Mouse (Mus musculus): ENCODE measurements around the gene Gne.

DNA sequence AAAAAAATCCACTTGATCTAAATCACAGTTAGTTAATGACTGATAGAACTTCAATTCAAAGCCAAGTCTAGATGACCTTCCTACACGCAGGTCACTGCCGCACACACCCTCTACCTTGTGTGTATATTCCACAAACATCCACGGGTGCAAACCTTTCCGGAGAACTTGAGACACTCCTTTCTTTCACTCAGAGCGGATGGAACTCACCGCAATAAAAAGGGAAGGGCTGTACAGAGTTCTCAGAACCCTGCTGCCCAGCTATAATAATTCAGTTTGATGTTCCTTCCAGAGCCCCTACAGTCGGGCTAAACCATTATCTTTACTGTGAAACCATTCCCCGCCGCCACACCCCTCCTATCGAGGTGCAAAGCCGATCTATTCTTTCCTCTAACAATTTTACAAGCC lies 12.2 kb downstream of the Gne start:
- TF ChIP-seq CTCF (IDR thresholded peaks at IDR 0.05; ENCODE audit: control insufficient read depth, insufficient read depth, insufficient read length): no peak
- no peak for TF ChIP-seq CEBPB (IDR thresholded peaks at IDR 0.05; ENCODE audit: low read depth)
- no peak for TF ChIP-seq MAX (IDR thresholded peaks at IDR 0.05)
- TF ChIP-seq USF1 (IDR thresholded peaks at IDR 0.05; ENCODE audit: low read depth): no peak

Data from C2C12 (cell line).